Mouse (Mus musculus) testis, postnatal 14 days (tissue): ENCODE measurements at regions not wholly inside any gene's neighbourhood (a gene's known extent, or its start where the extent isn't known, plus 50 kb on each side); places are given as distances from the start of the nearest gene placed in this dataset.

Experiments
- DNase-seq: peaks from one replicate; pipeline ENCODE4 v3.0.0; 2021; ENCODE audit warnings: low spot score

- no peak for DNase-seq
These were observed 287.9 kb downstream of the Cd109 start for GRCm38 (mm10) chr9:78903211-78903610.

DNA sequence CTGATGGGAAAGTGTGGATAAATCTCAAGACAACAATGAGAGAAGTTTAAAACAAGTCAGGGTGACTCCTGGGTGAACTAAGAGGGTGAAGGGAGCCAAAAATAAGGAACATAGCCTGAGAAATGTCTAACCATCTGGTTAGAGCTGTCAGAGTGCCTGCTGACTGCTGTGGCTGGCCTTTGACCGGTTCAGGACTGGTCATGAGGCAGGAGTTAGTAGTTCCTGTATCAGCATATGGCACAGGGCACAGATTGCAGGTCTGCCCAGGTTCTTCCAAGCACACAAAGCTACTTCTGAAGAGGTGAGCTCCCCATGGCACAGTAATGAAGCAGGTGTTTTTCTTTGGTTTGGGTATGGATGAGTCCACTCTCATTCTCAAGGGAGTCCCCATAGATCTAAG is 302.0 kb downstream of the Cd109 start:
- DNase-seq: no peak

GRCm38 (mm10) chr9:78925977-78926593 is 310.7 kb downstream of the Cd109 start:
- no peak for DNase-seq

GRCm38 (mm10) chr9:78941648-78942047 is 326.3 kb downstream of the Cd109 start:
- DNase-seq: no peak

- DNase-seq: no peak
These were observed 349.5 kb downstream of the Cd109 start for GRCm38 (mm10) chr9:78964813-78965212.

- DNase-seq: no peak
These were observed 350.0 kb downstream of the Cd109 start for GRCm38 (mm10) chr9:78965226-78965950.

DNA sequence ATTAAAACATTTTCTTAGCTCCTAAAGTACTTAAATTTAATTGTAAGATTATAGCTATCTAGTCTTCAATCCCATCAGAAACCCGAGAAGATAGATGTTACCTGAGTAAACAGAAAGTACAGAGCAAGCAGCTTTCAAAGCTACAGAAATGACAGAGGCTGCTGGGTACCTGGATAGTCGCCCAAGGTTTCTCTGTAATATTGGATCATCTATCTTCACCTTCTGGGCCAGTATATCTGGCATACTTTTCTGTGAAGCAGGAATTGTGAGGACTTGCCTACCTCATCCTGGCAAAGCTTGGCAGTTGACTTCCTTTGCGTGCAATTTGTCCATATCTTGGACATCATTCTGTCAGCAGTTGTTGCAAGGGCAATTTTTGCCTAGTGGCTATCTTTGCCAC is 356.4 kb downstream of the Cd109 start:
- DNase-seq: no peak

GRCm38 (mm10) chr9:78983734-78984133 is 368.4 kb downstream of the Cd109 start:
- DNase-seq: no peak

DNA sequence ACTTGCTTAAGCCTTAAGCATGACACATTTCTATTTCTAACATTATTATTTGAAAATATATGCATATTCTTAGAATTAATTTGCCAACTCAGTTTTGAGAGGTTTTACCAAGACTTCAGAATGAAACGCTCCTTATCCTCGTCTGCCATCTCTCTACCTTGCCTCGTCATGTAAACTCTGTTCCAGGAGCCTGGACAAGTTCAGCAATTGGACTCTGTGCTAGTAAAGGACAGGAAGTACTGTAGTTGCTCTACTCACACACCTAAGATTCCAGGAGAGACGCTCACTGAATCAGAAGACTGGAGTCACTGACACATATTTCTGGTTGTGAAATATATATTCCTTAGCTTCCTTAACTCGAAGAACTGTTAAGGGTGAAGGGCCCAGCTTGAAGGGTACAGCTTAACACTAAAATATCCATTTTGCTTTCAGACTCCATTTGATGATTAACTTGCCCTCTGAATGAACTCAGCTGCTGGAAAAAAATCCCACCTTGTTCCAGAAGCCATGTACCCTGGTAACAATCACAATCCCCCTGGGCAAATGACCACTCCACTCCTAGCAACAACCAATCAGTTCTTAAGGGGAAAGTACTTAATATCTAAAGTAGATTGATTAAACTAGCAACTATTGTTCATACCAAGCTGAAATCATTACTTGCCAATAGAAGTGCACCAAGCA is 370.0 kb downstream of the Cd109 start:
- no peak for DNase-seq

- no peak for DNase-seq
These were observed 376.0 kb downstream of the Cd109 start for GRCm38 (mm10) chr9:78991310-78991709.

DNA sequence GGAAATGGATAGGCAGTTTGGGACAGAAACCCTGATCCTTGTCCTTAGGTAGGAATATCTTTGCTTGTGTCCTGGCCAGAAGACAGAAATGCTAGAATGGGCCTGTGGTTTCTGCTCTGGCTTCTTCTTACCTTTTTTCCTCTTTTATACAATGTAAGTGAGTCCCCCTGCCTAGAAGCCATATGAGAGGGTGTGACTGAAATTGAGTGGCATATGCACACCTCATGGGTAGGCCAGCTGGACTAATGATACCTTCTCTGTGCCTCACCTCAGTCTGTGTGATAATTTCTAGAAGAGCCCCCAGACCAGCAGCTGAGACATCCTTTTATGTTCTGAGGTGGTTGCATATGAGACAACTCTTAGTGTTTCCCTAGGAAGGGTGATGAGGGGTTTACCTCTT is 385.7 kb downstream of the Cd109 start:
- DNase-seq: no peak

DNA sequence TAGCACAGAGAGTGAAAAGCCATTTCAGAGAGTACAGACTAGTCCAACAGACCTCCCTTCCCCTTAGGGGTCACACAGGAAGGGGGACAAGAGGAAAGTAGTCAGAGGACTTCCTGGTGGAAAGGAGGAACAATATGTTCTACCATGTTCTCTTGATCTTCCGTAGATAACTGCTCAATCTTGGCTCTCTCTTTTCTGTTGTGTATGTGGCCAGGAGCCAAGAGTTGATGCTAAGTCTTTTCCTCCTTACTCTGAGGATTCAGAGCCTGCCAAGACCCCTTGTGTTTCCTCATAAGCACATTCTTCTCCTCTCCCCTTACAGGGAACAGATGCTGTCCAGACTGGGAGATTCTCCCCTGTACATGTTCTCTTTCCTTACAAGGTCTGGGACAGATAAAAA is 386.6 kb downstream of the Cd109 start:
- DNase-seq: peak; percentile 11

DNA sequence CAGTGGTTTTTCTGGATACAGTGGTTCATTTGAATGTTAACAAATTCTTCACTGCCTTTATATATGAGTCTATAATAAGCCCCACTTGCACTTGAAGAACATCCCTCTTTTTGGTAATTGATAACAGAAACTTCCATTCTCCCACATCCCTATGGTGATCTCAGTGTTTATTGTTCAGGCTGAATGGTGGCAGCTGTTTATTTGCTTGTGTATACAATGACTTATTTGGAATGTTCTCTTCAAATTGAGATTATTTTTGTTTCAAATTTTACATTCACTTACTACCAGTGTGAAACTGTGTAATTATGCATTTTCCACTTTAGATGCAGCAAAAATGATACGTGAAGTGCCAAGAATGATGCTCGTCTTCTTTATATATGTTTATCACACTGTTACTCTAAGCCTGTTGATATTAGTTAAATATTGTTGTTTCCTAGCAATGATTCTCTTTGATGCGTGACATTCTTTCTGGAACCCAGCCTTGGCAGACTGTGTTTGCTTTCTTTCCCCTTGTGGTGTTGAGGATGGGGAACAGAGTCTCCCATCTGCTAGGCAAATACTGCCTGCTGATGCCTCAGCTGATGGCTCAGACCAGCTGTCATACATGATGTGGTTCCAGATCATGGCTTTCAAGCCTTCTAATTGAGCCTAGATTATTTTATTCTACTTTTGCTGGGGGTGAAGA is 389.1 kb downstream of the Cd109 start:
- no peak for DNase-seq

DNA sequence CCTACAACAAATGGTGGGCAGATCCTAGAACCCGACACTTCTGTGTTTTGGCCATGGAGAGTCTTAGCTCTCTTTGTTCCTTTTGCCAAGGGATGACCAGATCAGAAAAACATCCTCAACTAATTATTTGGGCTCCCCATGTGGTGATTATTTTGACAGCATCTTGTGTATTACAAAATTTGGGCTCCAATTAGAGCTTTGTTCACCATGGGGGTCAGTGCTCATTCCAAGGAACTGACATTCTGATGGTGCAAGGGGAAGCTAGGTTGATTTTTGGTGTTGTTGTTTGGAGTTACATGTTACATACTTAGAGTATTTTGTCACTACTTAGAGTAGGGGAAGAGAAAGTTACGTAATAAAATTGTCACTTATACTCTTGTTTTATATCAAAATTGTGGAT is 406.9 kb downstream of the Cd109 start:
- no peak for DNase-seq

DNA sequence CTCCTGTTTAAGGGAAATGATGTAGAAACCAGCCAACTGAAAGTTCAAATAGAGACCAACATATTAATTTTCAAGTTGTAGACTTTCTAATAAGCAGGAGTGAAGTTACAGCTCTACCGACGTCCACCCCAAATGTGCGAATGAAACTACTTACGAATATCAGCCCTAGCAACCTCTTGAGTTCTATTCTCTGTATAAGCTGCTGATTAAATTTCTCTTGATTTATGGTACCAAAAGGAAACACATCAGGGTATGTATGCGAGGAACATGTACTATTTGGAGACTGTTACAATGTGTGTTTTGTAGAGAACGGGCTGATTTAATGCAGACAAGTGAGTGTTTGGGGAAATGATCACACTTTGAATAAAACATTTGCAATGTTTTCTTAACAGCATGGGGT is 412.9 kb downstream of the Cd109 start:
- DNase-seq: no peak

GRCm38 (mm10) chr9:79029456-79029855 is 414.1 kb downstream of the Cd109 start:
- DNase-seq: no peak

DNA sequence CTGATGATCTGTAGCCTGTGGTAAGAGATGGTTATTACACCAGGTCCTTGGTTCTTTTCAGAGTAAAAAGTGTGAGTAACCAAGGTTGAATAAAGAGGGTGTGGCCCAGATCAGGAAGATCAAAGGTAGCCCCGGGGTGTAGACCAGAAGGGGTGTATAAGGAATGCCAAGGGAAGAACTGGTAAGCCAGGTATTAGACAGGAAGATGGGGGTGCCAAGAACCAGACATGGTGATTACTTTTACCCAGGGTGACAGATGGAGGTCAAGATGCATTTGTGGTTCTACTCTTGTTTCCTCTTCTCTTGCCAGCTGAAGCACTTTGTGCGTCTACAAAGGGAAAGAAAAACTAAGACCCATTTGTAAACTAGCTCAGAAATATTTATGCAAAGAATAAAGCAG is 420.3 kb downstream of the Cd109 start:
- no peak for DNase-seq

DNA sequence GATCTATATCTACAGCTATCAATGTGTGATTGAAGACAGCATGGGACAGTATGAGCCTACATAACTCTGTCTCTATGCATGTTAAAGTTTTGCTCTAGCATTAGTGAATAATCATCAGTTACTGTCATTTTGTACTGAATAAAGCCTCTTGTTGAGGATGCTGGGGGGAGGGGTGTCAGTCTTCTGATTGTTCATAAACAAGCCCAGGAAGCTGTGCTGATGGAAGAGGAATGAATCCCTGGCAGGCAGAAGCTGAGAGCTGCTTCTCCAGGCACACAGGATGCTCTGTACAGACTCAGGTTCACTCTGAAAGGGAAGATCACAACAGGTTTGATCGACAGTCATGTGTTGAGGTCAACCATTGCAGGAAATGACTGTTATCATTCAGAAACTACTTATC is 421.7 kb downstream of the Cd109 start:
- DNase-seq: no peak

DNA sequence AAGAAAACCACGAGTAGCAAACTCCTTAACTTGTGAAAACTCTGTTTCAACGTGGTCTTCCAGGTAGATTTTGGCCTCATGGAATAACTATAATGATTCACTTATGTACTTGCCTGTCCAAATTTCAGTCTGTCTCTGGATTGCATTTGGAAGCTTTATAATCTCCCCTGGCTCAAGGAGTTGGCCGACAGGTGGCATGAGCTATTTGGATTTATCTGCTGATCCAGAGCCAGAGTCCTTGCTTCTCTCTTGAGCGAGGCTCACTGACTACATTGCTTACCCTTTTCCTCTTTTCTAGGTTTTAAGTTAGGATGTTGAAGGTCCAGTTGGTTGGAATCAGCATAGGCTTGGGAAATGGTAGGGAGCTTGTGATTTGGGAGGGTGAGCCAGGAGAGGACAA is 423.6 kb downstream of the Cd109 start:
- no peak for DNase-seq

DNA sequence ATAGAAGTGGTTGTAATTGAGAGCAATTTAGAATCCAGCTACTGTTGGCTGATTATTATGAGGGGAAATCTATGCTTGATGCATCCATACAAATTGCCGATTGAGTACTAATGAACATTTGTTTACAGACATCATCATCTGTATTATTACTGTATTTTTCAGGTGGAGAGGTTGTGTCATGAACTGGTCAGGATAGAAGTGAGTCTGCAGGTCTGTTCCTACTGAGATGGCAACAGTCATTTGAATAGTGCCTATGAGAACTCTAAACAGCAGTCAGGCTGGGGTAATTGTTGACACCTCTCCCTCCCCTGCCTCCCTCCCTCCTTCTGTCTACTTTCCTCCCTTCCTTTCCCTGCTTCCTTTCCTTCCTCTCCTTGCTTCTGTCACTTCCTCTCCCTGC is 429.0 kb downstream of the Cd109 start:
- DNase-seq: no peak

DNA sequence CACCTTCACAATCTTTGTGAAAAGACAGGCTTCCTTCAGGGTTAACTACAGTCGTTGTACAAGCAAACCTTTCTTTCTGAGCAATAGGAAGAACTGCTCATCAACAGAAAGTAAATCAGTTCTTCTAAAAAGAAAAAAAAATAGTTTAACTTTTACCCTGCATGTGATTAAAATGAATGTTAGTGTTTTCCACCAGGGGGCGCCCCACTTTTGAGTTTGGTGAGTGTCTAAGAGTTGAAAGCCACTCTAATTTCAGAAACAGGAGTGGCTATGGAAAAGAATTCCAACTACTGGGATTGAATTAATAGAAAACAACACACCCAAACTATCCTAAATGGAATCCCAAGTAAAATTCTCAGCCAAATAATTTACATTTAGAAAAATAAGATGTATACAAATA is 430.0 kb downstream of the Cd109 start:
- no peak for DNase-seq

GRCm38 (mm10) chr9:79071961-79072360 is 456.6 kb downstream of the Cd109 start:
- DNase-seq: no peak

DNA sequence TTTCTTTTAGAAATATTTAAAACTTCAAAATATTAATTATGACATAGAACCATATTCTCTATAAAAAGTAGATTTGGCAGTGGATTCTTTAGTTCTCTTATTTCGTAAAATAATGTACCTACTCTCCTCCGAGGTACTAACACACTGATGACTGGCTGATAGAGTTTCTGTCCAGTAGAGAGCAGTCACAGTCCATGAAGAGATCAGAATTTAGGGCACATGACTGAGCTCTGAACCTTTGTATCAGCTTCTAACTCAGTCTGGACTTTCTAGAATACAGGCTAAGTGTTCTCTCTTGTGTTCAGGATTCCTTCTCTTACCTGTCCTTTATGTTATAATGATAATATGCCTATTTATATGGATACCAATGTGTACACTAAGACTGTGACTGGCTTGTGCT is 494.3 kb downstream of the Cd109 start:
- DNase-seq: no peak
